Mouse (Mus musculus) embryonic facial prominence, embryonic 13.5 days (tissue): ENCODE data around the gene Srsf9. TPM values are rescaled to one million over a fixed set of nuclear protein-coding genes. Genes with fewer than 3 reads are reported as not detected.
"Not testable (repeated sequence)": the region's sequence is repeated elsewhere in the genome, so short reads cannot be mapped to it uniquely, and the experiment has no call there.

ENCODE experiments used
- ATAC-seq: fragments of 200-750 bp; cut with Nextera tagmentation; 2 replicates; pipeline ENCODE4 v1.8.0; 2017; ENCODE audit warnings: low read depth; ENCODE audit not compliant: insufficient number of reproducible peaks, insufficient read depth, low FRiP score, low TSS enrichment
- H3K27ac ChIP-seq: fragments of 300-500 bp; sonication (generic); 2 replicates; pipeline ENCODE4 v1.5.1; 2015; ENCODE audit warnings: moderate library complexity, mild to moderate bottlenecking, inconsistent platforms
- H3K27me3 ChIP-seq: fragments of 300-500 bp; sonication (generic); 2 replicates; pipeline ENCODE4 v1.6.1; 2015; ENCODE audit warnings: mild to moderate bottlenecking, inconsistent platforms
- H3K36me3 ChIP-seq: fragments of 300-500 bp; sonication (generic); 2 replicates; pipeline ENCODE4 v1.6.1; 2015; ENCODE audit warnings: mild to moderate bottlenecking, inconsistent platforms
- H3K4me1 ChIP-seq: fragments of 300-500 bp; sonication (generic); 2 replicates; pipeline ENCODE4 v1.6.1; 2015; ENCODE audit warnings: inconsistent platforms
- H3K4me2 ChIP-seq: fragments of 300-500 bp; sonication (generic); 2 replicates; pipeline ENCODE4 v1.6.1; 2015; ENCODE audit warnings: moderate library complexity, mild to moderate bottlenecking, inconsistent platforms
- H3K4me3 ChIP-seq: fragments of 300-500 bp; sonication (generic); 2 replicates; pipeline ENCODE4 v1.5.1; 2015; ENCODE audit warnings: mild to moderate bottlenecking, inconsistent platforms
- H3K9ac ChIP-seq: fragments of 300-500 bp; sonication (generic); 2 replicates; pipeline ENCODE4 v1.6.1; 2015; ENCODE audit warnings: mild to moderate bottlenecking, inconsistent platforms
- H3K9me3 ChIP-seq: fragments of 300-500 bp; sonication (generic); 2 replicates; pipeline ENCODE4 v1.6.1; 2016; ENCODE audit warnings: inconsistent platforms
- WGBS: fragments of 180-500 bp; shearing (Covaris S2); methylation state at CpG from one replicate; pipeline ENCODE4 v1.1.7; 2015; ENCODE audit warnings: mixed read lengths; 5-methylcytosine and 5-hydroxymethylcytosine counted together
- polyA plus RNA-seq: library from polyadenylated mRNA; unstranded; fragments of >200 nt; fragmentation: Nextera tagmentation; extraction: Ambion mirVana; gene quantifications from 2 replicates; pipeline ENCODE4 v1.2.1, GENCODE M21; 2015

Srsf9 gene
- polyA plus RNA-seq, 1 experiment from 2014 or later = 343 TPM

DNA sequence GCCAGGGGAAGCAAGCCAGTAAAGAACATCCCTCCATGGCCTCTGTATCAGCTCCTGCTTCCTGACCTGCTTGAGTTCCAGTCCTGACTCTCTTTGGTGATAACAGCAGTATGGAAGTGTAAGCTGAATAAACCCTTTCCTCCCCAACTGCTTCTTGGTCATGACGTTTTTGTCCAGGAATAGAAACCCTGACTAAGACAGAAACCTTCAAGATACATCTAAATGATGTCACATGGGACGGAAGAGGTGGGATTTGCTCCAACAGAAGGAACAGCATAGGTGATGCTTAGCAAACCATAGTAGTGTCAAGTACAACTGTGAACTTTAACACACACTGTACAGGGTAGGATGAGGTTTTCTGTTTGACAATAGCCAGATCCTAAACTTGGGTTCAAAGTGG lies 51.9 kb downstream of the Srsf9 start:
- not testable (repeated sequence) for H3K4me3 ChIP-seq, H3K36me3 ChIP-seq, ATAC-seq, H3K27ac ChIP-seq, H3K4me2 ChIP-seq, H3K9ac ChIP-seq, H3K4me1 ChIP-seq, H3K27me3 ChIP-seq, H3K9me3 ChIP-seq
- WGBS = 76% methylated on average over 2 of the region's 2 CpGs

Other genes with a start within 250 kb of the Srsf9 start
- gene Gm10401, start 228.9 kb upstream of the Srsf9 start, polyA plus RNA-seq = 44.5 TPM in 2 replicates
- 48.2 and 52.5 TPM in 2 replicates for gene Acads, start 207.8 kb upstream of the Srsf9 start, polyA plus RNA-seq
- 43.5 and 44.4 TPM in 2 replicates for gene Unc119b, start 192.2 kb upstream of the Srsf9 start, polyA plus RNA-seq
- gene Mlec, start 169.0 kb upstream of the Srsf9 start, polyA plus RNA-seq = 73.4 and 79.0 TPM in 2 replicates
- 1.3 and 2.0 TPM in 2 replicates for gene Cabp1, start 132.8 kb upstream of the Srsf9 start, polyA plus RNA-seq
- gene Pop5, start 91.3 kb upstream of the Srsf9 start, polyA plus RNA-seq = 83.5 and 88.1 TPM in 2 replicates
- 129 and 136 TPM in 2 replicates for gene Rnf10, start 54.3 kb upstream of the Srsf9 start, polyA plus RNA-seq
- gene Coq5, start 47.5 kb upstream of the Srsf9 start, polyA plus RNA-seq = 42.5 and 43.2 TPM in 2 replicates
- gene Dynll1, start 26.2 kb upstream of the Srsf9 start, polyA plus RNA-seq = 1,732 and 1,829 TPM in 2 replicates
- gene Gatc, start 14.0 kb downstream of the Srsf9 start, polyA plus RNA-seq = 31.1 and 32.1 TPM in 2 replicates
- gene Triap1, start 14.0 kb downstream of the Srsf9 start, polyA plus RNA-seq = 58.0 and 64.4 TPM in 2 replicates
- 786 and 801 TPM in 2 replicates for gene Cox6a1, start 21.8 kb downstream of the Srsf9 start, polyA plus RNA-seq
- gene Msi1, start 102.4 kb downstream of the Srsf9 start, polyA plus RNA-seq = 22.3 and 23.9 TPM in 2 replicates
- gene Pla2g1b, start 139.1 kb downstream of the Srsf9 start, polyA plus RNA-seq = not detected in 2 replicates
- 24.8 and 28.1 TPM in 2 replicates for gene Sirt4, start 157.5 kb downstream of the Srsf9 start, polyA plus RNA-seq
- 39.6 and 44.2 TPM in 2 replicates for gene Pxn, start 179.5 kb downstream of the Srsf9 start, polyA plus RNA-seq
- 1,563 and 1,729 TPM in 2 replicates for gene Rplp0, start 232.3 kb downstream of the Srsf9 start, polyA plus RNA-seq
- 45.8 and 47.9 TPM in 2 replicates for gene Gcn1l1, start 238.1 kb downstream of the Srsf9 start, polyA plus RNA-seq